Mouse (Mus musculus): Measurements from ENCODE around the gene Samd14.

Gene Samd14

DNA sequence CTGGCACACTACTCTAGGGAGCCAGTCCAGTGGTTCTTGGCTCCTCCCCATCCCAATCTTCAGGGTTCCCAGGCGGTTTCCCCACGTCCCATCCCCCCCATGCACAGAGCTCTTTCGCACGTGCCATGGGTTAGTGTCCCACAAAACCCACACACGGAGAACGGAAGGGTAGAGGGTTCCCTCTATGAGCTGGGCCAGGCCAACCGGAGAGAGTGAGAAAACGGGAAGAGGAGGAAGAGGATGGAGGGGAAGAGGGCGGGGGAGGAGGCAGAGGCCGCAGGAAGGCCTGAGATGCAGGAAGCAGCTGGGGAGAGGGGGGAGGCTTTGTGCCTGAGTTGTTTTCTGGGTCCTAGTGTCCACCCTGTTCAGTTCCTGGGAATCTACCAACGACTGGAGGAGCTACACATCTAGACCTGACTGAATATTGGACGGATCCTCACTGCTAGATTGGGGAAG, 20.1 kb upstream of the Samd14 start:
- DNase-seq (ENCODE audit: extremely low read depth, low read depth, low spot score), result no peak

DNA sequence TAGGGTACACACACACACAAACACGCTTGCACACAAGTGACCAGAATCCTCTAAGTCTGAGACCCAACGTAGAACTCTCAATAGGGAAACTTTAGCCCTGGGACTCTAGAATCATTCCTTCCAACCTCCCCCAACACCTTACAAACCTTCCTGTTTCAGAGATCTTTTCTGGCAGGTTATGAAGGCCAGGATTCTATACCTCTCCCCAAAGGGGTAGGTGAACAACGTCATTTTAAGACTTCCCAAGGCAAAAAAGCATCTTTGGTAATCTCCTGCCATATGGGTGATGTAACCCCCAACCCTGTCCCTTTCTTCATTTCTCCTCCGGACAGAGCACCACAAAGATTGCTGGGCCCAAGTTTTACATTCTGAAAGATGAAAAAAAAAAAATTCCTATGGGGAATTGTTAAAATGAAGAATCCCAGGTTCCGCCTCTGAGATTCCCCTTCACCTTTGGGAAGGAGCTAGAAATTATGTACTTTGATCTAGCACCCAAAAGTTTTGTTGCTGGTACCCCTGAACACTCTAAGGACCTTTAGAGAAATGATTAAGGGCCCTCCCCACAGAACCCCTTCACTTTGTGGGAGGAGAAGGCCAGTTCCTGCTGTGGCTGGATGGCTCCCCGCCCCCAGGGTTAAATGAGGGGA, 19.5 kb upstream of the Samd14 start:
- DNase-seq (ENCODE audit: extremely low read depth, low read depth, low spot score), result no peak

DNA sequence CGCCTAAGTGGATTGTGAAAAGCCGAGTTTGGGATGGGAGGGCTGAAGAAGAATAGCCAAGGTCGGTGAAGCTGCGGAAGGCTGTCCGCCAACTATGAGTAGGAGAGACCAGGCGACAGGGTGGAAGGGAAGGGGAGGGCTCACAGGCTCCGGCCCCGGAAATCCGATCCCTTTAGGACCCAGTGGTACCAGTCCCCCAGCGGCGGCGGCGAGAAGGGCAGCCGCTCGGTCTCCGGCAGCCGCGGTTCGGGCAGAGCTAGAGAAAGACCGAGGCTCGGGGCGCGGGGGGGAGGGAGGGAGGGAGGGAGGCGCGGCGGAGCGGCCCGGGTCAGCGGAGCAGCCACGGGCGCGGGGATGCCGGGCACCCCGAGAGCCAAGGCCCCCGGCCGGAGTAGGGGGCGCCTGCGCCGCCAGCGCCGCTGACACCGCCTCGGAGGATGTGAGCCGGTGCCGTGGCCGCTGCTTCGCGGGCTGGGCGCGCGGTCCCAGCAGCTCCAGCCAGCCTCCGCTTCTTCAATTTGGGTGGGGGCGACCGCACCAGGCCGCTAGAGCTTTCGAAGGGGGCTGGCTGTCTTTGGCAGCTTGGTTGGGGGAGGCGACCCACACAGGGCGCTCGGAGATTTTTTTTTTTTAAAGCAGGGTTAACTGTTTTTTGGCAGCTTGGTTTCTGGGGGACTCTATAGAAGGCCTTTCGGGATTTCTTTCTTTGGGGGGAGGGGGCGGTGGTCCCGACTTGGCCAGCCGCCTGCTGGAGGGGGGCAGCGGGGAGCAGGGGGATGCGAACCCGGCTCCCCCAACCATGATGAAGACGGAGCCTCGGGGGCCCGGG, 18.7 kb upstream of the Samd14 start, which contains the start of gene Ppp1r9b:
TSS of gene Ppp1r9b (plus strand) at position 287 of the 829 bp plus-strand sequence.
- DNase-seq (ENCODE audit: extremely low read depth, low read depth, low spot score), result no peak

DNA sequence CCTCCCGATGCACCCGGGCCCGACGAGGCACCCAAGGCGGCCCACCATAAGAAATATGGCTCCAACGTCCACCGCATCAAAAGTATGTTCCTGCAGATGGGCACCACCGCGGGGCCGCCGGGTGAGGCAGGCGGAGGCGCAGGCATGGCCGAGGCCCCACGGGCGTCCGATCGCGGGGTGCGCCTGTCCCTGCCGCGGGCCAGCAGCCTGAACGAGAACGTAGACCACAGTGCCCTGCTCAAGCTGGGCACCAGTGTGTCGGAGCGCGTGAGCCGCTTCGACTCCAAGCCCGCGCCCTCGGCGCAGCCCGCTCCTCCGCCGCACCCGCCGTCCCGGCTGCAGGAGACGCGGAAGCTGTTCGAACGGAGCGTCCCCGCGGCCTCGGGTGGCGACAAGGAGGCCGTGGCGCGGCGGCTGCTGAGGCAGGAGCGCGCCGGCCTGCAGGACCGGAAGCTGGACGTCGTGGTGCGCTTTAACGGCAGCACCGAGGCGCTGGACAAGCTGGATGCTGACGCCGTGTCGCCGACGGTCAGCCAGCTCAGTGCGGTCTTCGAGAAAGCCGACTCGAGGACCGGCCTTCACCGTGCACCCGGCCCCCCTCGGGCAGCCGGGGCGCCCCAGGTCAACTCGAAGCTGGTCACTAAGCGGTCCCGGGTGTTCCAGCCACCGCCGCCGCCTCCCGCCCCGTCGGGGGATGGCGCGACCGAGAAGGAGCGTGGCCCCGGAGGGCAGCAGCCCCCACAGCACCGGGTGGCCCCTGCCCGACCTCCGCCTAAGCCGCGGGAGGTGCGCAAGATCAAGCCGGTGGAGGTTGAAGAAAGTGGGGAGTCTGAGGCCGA, 17.8 kb upstream of the Samd14 start:
- DNase-seq (ENCODE audit: extremely low read depth, low read depth, low spot score), result no peak

DNA sequence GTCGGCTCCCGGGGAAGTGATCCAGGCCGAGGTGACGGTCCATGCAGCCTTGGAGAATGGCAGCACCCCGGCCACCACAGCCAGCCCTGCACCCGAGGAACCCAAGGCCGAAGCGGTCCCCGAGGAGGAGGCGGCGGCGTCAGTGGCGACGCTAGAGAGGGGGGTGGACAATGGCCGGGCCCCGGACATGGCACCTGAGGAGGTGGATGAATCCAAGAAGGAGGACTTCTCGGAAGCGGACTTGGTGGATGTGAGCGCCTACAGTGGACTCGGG, 17.3 kb upstream of the Samd14 start:
- no peak for DNase-seq (ENCODE audit: extremely low read depth, low read depth, low spot score)

DNA sequence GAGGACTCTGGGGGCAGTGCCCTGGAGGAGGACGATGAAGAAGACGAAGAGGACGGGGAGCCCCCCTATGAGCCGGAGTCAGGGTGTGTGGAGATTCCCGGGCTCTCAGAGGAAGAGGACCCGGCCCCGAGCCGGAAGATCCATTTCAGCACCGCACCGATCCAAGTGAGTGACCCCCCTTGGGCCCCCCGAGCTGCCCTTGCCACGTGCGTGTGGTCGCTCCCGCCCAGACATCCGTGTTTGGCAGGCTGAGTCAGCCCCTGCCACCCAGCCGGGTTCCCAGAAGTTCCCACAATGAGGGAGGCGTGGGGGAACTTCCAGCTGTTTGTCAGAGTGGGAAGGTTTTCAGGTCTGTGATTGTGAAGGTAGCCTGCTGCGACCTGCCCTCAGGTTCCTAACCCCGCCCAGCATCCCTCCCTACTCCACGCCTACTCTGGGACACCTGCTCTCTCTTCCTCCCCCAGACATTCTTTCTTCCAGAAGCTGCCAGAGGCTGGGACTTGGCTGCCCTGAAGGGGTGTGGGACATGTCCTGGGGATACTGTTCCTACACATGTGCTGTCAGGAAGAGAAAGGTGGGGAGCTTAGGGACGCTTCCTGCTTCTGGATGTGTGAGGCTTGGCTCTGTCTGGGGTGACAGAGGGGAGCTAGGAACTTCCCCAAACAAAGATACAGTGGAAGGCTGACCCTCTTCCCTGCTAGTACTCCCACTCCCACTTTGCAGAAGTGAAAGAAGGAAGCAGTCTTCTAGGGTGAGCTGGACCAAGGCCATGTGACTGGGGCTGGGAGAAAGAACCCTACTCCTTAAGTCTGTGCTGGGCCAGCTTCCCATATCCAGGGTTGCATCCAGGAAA, 16.7 kb upstream of the Samd14 start:
- peak; percentile 72 for DNase-seq (ENCODE audit: extremely low read depth, low read depth, low spot score)

DNA sequence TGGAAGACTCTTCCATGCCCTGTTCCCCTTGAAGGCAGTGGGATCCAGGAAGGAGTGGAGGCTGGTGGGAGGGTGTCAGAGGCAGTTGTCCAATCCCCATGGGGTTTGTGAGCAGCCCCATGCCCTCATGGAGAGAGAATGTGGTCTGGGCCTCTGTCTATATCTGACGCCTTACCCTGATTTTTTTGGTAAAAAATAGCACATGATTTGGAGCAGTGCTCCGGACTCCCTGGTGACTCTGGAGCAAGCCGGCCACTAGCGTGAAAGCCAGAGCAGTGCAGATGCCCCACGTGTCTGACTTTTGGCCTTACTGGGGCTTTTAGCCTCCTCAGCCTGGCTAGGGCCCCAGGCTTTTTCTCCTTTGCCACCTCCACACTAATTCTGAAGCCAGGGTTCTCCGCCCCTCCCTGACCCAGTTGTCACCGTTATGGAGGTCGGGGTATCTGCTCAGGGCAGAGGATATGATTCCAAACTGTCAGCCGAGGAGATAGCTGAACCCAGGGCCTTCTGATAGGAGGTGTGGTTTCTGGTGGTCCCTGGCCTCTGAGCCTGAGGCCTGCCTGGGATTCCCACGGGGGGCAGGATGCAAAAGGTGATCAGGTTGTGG, 15.4 kb upstream of the Samd14 start:
- DNase-seq (ENCODE audit: extremely low read depth, low read depth, low spot score), result no peak

DNA sequence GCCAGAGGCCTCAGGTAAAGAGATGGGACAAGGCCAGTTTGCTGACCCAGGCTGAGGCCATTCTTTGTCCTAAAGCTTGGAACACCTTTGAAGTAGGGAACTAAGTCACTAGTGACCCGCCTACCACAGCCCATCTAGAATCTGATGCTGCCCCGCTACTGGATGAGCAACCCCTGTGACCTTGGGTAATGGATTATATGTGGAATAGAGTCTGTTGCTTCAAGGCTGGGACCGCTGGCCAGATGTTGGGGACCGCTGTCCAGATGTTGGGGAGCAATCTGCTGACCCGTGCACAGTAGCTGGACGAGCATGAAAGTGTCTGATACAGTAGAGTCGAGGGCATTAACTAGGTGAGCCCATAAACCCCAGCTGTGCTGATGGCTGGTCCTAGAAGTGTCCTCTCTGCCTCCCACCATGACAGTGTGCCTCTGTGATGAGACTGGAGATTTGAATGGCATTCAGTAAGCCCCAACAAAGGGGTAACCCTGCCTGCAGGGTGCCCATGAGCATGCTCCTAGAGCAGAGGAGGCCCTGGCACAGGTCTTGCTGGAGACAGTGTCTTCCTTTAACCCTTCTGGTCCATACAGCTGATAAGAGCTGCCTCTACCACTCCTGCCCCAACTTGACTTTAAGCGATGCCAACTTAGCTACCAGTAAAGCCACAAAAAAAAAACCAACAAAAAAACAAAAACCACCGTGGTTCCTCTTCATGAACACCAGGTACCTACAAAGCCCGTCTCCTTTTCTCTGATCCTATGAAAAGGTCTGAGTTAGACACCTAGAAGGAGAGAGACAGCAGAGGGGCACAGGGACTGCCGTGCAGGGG, 14.5 kb upstream of the Samd14 start:
- no peak for DNase-seq (ENCODE audit: extremely low read depth, low read depth, low spot score)

DNA sequence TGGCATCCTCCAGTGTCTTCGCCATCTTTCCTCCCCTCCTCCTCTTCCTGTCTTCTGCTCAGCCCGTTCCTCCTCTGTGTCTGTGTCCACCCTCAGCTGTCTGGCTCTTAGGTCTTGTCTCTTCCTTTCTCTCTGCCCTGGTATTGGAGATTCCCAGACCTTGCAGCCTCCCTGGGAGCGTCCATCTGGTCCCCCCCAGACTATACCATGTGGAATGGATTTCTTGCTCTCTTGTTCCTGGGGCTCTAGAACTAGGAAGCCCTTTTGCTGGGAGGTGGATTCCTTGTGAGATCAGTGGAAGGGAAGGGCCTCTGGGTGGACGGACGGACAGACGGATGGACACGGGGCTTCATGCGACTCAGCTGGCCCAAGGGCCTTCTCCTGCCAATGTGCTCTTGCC, 13.6 kb upstream of the Samd14 start:
- DNase-seq (ENCODE audit: extremely low read depth, low read depth, low spot score), result no peak

DNA sequence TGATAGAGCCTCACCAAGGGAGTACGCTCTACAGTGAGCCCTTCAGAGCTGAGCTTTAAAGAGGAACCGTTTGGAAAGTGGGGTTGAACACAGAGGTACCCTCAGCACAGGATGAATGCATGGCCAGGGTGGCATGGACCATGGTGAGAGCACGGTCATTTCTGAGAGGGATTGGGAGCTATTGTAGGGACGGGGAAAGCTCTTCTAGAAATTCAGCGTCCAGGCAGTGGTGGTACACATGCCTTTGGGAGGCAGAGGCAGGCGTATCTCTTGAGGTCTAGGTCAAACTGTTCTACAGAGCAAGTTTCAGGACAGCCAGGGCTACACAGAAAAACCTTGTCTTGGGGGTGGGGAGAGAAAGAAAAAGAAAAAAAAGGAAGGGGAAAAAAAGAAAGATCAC, 12.7 kb upstream of the Samd14 start:
- DNase-seq (ENCODE audit: extremely low read depth, low read depth, low spot score), result no peak

DNA sequence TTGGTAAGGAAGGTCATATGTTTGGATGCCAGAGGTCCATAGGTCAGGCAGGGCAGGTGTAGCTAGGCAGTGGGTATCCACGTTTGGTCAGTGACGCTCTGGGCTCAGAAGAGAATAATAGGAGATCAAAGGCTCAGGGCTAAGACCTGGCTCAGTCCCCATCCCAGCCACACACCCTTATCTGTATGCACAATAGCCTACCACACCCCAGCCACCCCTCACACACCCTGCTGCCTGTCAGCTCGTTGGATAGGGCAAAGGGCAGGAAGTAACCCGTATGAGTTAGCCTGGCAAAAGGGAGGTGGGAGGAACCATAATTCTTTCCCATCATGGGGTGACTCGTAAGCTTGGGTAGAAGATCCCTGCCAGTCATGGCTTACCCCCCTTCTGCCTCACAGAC, 12.1 kb upstream of the Samd14 start:
- DNase-seq (ENCODE audit: extremely low read depth, low read depth, low spot score), result no peak

DNA sequence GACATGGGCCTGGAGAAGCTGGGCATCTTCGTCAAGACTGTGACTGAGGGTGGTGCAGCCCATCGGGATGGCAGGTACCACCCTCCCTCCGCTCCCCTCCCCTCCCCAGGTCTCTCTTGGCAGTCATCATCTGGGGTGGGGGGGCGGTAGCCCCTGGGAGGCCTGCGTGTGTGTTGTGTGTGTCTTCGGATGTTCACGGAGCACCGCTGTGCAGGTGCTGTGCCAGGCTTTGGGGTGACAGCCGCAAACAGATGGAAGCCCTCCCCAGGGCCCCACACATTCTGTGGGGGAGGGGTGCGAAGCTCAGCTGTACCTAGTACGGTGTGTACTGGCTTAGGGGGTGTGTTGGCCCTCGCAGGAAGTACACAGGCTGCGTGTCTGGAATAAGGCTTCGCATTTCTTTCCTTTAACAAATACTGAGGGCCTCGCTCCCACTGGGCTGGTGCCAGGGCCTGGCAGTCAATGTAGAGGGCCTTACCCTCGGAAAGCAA, 11.6 kb upstream of the Samd14 start:
- no peak for DNase-seq (ENCODE audit: extremely low read depth, low read depth, low spot score)

DNA sequence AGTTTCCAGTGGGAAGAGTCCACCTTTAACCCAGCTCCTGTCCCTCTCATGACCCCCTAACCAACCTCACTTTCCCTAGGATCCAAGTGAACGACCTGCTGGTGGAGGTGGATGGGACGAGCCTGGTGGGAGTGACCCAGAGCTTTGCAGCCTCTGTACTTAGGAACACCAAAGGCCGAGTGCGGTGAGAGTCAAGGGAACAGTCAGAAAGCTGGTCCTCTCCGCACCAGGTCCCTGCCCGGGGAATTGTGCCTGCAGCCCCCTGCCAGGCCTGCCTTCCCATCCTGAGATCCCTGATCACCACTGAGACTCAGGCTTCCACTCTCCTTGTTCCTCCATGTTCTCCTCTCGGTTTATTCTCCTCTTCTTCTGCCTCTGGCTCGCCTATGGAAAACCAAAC, 9.6 kb upstream of the Samd14 start:
- DNase-seq (ENCODE audit: extremely low read depth, low read depth, low spot score), result no peak

DNA sequence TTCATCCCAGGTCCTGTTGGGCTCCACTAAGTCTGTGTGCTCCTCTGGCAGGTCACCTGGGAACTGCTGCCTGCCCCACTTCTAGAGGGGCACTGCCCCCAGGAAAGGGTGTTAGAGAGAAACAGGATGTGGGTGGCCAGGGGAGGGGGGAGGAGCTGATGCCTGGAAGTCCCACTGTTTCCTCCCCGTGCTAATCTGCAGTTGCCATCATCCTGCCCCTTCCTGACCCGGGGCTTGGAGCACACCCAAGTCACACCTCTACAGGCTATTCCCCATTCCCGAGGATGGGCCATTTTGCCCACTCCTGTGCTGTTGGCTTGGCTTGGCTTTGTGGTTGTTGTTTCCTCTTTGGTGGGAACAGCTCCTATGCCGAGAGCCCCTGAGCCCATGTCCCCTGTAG, 9.1 kb upstream of the Samd14 start:
- no peak for DNase-seq (ENCODE audit: extremely low read depth, low read depth, low spot score)

DNA sequence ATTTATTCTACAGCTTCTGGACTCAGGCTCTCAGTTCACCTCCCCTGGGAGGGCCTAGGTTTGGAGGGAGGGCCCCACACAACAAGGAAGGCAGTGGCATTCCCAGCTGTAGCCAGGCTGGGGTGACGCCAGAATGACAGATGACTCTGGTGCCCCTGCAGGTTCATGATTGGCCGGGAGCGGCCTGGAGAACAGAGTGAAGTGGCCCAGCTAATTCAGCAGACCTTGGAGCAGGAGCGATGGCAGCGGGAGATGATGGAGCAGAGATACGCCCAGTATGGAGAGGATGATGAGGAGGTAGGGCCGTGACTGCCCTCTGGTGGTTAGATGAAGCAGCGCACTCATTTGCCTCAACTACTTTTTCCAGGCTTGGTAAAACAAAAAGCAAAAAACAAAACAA, 8.6 kb upstream of the Samd14 start:
- no peak for DNase-seq (ENCODE audit: extremely low read depth, low read depth, low spot score)

DNA sequence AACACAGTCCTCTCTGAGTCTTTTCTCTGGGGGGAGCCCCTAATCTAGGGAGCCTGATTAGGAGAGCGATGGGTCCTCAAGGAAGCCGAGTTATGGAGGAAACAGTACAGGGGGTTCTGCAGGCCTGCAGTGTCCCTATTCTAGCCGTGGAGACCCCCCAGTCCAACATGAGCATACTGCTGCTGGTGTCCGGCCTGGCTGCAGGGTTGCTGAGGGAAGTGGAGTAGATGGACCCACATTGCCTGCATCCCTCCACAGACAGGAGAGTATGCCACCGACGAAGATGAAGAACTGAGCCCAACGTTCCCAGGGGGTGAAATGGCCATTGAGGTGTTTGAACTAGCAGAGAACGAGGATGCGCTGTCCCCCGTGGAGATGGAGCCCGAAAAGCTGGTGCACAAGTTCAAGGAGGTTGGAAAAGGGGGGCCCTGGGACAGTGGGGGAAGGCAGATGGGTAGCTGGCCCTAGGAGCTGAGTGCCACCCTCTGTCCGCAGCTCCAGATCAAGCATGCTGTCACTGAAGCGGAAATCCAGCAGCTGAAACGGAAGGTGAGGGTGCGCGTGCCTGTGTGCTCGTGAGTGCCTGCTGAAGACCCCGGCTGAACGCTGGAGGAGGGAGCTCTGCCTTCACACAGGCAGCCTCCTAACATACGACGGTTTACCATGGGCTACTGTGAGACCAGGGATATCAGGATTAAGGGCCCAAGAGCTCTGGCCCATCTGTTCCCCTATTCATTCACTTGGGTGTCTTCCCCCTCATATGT, 7.9 kb upstream of the Samd14 start:
- no peak for DNase-seq (ENCODE audit: extremely low read depth, low read depth, low spot score)

DNA sequence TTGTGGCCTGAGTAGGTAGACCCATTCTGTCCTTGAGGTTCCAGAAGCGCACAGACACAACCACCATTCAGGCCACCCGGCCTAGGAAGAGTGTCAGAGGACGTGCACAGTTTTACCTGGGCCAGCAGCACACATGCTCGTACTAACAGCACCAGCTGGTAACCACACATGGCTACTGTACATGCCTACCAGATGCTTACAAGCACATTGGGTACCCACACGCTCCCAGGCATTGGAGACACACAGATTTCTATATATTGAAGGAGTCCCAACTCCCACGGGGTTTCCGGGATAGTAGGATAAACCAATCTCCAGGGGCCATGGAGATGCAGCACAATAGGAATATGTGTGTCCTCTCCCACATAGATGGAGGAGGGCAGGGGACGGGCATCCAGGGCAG, 7.0 kb upstream of the Samd14 start:
- no peak for DNase-seq (ENCODE audit: extremely low read depth, low read depth, low spot score)

DNA sequence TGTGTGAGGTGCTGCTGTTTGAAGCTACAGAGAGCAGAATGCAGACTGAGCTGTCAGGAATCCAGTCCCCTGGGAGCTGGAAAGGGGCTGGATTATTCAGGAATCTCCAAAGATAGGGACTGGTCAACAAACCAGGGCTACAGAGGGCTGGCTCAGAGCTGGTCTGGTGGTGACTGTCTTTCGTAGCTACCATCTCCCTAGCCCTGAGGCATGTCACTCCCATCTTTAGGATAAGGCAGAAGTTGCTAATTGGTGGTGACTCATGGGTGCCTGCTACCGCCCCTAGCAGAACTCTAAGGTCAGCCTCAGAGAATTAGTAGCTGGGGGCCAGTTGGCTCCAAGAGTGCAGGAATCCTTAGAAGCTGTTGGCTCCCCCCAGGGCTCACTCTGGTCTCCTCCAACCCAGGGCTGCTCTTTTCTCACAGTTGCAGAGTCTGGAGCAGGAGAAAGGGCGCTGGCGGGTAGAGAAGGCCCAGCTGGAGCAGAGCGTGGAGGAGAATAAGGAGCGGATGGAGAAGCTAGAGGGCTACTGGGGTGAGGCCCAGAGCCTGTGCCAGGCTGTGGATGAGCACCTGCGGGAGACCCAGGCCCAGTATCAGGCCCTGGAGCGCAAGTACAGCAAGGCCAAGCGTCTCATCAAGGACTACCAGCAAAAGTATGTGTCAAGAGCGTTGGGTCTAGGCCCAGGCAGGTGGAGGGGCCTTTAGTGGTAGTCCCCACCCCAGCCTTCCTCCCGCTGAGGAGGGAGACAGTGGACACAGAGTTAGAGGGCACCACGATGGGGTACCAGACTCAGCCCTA, 5.3 kb upstream of the Samd14 start:
- DNase-seq (ENCODE audit: extremely low read depth, low read depth, low spot score), result no peak

Data from fat pad, adult 2 months (tissue).